Mouse (Mus musculus) c-Kit-positive CD71-negative TER-119-negative erythroid progenitor cells, embryonic 14.5 days (primary cell): Measurements from ENCODE around the gene Rilp.

Experiments used
- DNase-seq: peaks from one replicate; pipeline ENCODE4 v3.0.0-alpha.2; 2013; ENCODE audit warnings: low read depth

Gene Rilp

GRCm38 (mm10) chr11:75509741-75510626 lies at the start of gene Rilp:
Gene Rilp, plus strand, starts transcription at chr11:75510094.
- DNase-seq, result peak; percentile 51

GRCm38 (mm10) chr11:75460103-75460843 lies 49.6 kb upstream of the Rilp start:
- DNase-seq, result peak; percentile 94

DNA sequence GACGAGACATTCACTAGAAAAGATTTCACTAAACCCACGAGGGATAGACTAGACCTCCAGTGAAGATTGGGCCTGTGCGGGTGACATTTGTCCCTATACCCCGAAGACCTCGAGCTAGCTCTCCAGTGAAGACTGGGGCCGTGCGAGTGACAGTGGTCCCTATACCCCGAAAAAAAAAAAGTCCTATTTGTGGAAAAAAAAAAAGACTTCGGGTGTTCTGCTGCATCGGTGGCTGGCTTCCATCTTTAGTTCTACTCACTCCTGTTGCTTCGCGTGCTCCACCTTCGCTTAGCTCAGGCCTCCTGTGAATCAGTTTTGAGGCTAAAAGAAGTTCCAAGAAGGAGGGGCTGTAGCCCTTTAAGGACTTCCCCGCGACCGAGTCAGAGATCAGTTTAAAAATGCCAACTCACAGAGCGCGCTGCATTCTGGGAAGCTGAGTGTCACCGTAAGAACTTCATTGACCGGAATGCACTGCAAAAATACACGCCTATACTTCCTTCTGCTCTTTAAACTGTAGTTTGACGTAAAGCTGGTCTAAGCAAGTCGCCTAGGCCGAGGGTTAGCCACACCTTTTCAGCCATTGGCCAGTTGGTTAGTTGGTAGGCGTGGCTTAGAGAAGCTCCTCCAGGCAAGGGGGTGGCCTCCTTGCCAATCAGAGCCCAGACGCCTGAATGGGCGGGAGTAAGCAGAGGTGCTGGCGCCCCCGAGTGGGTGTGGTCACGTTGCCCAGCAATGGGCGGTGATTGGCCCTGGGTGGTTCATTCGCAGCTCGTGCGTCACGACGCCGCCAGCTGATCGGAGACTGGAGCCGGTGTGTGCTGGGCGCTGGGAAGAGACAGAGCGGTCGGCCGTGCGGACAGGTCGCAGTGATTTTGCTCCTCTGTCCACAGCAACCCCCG lies 48.8 kb upstream of the Rilp start, which contains the start of gene Tlcd2:
Gene Tlcd2, plus strand, starts transcription at position 872 of the 899 bp plus-strand sequence.
- peak; percentile 99 for DNase-seq

DNA sequence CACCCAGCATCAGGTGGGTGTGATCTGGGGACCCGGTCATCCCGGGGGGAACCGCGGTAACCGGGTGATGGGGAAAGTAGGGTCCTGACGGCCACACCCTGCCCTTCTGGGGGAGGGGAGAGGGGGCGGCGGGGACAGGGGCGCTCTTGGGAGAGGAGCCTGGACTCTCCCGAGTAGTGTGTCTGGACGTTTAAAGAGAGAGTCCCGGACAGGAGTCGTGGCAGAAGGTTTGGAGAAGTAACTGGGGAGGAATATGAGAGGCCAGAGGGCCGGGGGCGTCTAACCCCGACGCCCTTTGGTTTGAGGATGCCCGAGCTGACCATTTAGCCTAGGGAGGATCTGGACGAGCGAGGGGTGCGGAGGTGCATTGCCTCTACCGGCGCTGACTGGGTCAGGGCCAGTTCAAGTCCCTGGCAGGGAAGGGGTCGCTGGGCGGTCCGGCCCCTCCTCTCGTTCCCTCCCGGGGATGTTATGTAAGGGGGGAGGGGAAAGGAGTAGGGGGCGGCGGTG lies 48.1 kb upstream of the Rilp start:
- DNase-seq, result no peak

GRCm38 (mm10) chr11:75462253-75462783 lies 47.6 kb upstream of the Rilp start:
- DNase-seq, result no peak

DNA sequence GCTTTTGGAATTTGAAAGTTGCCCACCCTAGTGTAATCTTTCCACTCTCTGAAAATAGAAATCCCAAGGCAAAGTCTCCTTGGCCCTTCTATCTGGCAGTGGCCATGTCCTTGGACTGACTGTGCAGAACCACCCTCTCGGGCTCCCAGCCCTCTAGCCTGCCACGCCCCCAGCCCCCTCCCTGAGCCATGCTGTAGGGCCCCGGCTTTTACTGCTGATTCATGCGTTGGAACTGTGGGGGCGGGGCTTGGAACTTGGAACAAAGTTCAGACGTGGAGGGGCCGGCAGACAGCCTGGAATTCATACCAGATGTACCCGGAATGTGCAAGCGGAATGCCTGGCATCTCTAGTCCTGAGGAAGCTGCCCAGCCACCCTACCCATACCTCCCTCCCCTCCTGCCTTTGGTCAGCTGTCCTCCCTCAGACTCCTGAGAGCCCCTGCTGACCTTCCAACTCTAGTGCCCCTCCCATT lies 47.0 kb upstream of the Rilp start:
- DNase-seq, result peak; percentile 79

DNA sequence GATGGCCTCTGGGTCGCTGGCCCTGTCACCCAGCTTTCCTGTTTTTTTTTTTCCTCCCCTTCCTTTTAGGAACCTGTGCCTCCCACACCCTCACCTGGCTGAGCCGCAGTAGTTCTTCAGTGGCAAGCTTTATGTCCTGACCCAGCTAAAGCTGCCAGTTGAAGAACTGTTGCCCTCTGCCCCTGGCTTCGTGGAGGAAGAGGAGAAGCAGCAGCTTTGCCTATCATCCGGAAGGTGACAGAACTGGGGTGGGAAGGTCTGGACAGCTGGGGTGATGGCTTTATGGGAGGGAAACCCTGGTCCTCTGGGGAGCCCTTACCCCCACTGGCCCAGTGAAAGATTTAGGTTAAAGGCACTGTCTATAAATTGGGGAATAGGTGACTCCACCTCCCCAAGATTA lies 46.3 kb upstream of the Rilp start:
- DNase-seq, result no peak

DNA sequence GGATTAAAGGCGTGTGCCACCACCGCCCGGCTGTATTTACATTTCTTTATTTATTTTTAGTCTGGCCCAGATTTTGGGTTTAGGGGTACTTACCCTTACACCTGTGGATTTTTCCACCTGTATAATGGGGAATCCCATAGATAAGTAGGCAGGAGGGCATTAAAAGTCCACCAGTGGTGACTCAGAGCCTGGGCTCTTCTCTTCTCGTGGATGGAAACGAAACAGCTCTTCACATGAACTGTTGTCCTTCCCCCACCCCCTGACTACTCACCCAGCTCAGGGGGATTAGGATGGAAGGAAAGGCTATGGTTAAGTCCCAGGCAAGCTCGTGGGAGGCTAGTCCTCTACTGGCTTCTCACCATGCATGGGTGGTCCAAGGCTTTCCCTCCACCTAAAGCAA lies 45.5 kb upstream of the Rilp start:
- no peak for DNase-seq

GRCm38 (mm10) chr11:75465051-75465450 lies 44.8 kb upstream of the Rilp start:
- DNase-seq, result no peak

DNA sequence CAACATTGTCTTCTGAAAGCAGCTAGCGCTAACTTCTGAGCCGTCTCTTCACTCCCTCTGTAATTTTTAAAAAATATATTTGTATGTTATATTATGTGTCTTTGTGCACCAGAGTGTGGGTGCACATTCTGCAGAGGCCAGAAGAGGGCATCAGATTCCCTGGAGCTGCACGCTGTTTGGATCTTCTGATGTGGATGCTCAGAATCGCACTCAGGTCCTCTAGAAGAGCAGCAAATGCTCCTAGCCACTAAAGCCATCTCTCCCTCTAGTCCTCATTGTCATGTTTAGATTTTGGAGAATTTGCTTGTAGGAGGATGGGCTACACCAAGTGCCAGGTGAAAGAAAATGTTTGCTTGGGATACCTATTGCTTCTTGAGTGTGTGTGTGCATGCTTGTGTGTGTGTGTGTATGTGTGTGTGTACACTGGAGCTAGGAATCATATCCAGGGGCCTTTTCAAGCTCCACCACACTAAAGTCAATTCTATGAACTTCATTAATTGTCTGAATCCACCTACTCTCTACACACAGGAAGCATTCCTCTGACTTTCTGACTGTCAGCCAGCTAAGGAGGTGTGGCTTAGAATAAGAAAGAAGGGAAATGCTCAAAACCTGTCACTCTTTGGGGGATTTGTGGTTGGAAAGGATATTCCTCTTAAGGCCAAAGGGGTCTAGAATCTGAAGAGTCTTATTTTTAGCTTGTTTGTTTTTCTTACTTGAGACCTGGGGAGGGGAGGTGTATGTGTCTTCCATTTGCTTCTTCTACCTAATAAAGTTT lies 43.0 kb upstream of the Rilp start:
- no peak for DNase-seq

DNA sequence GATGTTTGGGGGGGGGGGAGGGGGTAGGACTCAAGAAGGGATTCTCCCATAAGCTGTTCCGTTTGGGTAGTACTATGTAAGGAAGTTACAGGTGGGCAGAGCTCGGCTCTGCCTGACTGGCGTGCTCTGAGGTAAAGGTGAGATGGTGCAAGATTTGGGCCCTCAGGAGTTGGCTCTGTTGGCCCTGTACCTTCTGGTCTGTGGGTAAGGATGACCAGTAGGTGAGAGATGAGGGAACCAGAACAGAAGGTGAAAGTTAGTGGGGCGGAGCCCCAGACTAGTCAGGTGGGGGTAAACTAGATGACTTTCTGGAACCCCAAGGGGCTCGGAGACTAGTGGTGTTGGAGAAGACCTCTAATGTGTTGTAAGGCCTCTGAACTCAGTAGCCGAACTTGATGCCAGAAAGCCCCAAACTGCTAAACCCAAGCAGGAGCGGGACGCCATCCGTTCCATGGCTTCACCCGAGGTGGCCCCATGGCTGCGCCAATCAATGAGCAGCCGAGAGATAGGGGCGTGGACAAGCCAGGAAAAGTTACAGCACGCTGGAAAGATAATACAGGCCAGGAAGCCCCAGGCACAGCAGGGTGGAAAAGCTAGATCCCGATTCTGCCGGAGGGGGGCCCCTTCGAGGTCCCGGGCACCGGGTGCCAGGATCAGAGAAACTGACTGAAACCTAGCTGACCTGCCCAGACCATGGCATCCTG lies 42.2 kb upstream of the Rilp start:
- DNase-seq, result no peak

DNA sequence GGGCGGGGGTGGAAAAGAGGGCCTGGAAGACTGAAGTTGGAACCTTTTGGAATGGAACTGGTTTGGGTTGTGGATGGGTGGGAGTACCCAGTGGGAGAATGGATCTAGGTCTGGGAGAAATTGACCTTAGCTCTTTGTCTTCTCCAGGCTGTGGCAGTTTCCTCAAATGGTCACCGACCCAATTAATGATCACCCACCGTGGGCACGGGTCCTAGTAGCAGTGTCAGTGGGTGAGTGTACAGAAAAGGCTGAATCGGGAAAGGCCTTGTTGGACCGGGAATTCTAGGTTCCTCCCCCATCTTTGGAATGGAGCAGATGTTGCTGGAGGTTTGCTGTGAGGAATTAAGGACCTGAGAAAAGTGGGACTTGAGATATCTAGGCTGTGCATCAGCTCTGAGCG lies 41.5 kb upstream of the Rilp start:
- DNase-seq, result no peak

- DNase-seq, result no peak
Observed at GRCm38 (mm10) chr11:75469261-75469660, 40.6 kb upstream of the Rilp start.

GRCm38 (mm10) chr11:75470675-75471074 lies 39.2 kb upstream of the Rilp start:
- no peak for DNase-seq

GRCm38 (mm10) chr11:75472469-75473081 lies 37.3 kb upstream of the Rilp start:
- DNase-seq, result no peak

DNA sequence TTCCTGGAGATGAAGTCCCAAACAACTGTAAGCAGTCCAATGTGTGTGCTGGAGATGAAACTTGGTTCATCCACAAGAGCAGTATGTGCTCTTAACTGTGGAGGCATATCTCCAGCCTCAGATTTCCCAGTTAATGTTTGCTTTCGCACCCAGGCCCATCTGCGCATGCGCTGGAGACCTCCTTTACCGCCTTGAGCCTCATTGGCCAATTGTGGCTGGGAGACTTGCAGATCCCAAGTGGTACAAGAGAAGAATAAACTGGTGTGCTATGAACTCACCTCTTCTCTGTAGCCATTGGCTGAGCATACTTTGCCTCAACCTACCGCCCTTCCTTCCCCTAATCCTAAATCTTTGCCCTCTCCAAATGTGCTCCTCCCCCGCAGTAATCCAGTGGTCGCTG lies 36.5 kb upstream of the Rilp start:
- no peak for DNase-seq

DNA sequence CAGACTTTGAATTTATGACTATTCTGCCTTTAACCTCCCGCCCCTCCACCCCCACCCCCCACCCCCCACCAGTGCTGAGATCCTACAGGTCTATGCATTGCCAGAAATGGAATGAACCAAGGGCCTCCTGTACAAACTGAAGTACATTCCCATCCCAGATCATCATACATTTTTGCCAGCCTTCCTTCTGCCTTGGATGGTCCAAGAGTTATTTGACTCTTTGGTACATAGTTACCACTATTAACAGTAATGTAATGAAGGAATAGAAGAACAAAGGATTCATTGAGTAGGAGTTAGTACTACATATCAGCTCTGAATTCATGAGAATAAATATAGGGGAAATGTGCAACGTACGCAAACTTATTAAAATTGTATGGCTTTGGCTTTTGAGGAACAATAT lies 23.7 kb upstream of the Rilp start:
- no peak for DNase-seq

GRCm38 (mm10) chr11:75486601-75487285 lies 23.2 kb upstream of the Rilp start, which contains the start of gene Prpf8:
Gene Prpf8, plus strand, starts transcription at chr11:75486816.
- peak; percentile 95 for DNase-seq

GRCm38 (mm10) chr11:75487496-75487895 lies 22.4 kb upstream of the Rilp start:
- DNase-seq, result no peak
